Mouse (Mus musculus) spleen, adult 2 months (tissue): ENCODE measurements at regions not wholly inside any gene's neighbourhood (a gene's known extent, or its start where the extent isn't known, plus 50 kb on each side); places are given as distances from the start of the nearest gene placed in this dataset.
"Not testable (repeated sequence)": the region's sequence is repeated elsewhere in the genome, so short reads cannot be mapped to it uniquely, and the experiment has no call there.

Source experiments
- DNase-seq, 2 experiments: peaks; one replicate each; pipeline versions ENCODE4 v3.0.0 to v3.0.0-alpha.2; 2012 to 2021; ENCODE audit warnings: low spot score in 2 of 2, low read depth in 1 of 2
- H3K27ac ChIP-seq: fragments of 200-500 bp; 2 replicates; pipeline ENCODE4 v1.5.1; 2012; ENCODE audit warnings: low read length, inconsistent platforms; ENCODE audit not compliant: insufficient read depth
- H3K27me3 ChIP-seq: fragments of 200-500 bp; 2 replicates; pipeline ENCODE4 v1.6.1; 2012; ENCODE audit warnings: mild to moderate bottlenecking, moderate library complexity, low read length, inconsistent platforms; ENCODE audit not compliant: control insufficient read depth, insufficient read depth
- H3K36me3 ChIP-seq: fragments of 200-500 bp; 2 replicates; pipeline ENCODE4 v1.6.1; 2012; ENCODE audit warnings: mild to moderate bottlenecking, low read length, inconsistent platforms; ENCODE audit not compliant: control insufficient read depth, insufficient read depth
- H3K4me1 ChIP-seq: fragments of 200-500 bp; 2 replicates; pipeline ENCODE4 v1.6.1; 2011; ENCODE audit warnings: inconsistent platforms; ENCODE audit not compliant: control insufficient read depth, insufficient read depth, insufficient read length
- H3K4me3 ChIP-seq: fragments of 200-500 bp; 2 replicates; pipeline ENCODE4 v1.5.1; 2011; ENCODE audit warnings: mild to moderate bottlenecking, inconsistent platforms; ENCODE audit not compliant: insufficient read depth, insufficient read length; ENCODE audit errors: extremely low read depth
- CTCF ChIP-seq: fragments of 200-500 bp; IDR thresholded peaks from 2 replicates; pipeline ENCODE4 v1.5.1; 2011; ENCODE audit warnings: mild to moderate bottlenecking, inconsistent platforms; ENCODE audit not compliant: insufficient read depth, insufficient read length, insufficient replicate concordance; ENCODE audit errors: extremely low read depth
- POLR2A ChIP-seq: fragments of 200-500 bp; IDR thresholded peaks from 2 replicates; pipeline ENCODE4 v1.6.1; 2011; ENCODE audit warnings: low read depth, low read length, inconsistent platforms
- WGBS: fragments of 180-500 bp; shearing (Covaris S2); methylation state at CpG from one replicate; pipeline ENCODE4 v1.1.7; 2018; 5-methylcytosine and 5-hydroxymethylcytosine counted together

DNA sequence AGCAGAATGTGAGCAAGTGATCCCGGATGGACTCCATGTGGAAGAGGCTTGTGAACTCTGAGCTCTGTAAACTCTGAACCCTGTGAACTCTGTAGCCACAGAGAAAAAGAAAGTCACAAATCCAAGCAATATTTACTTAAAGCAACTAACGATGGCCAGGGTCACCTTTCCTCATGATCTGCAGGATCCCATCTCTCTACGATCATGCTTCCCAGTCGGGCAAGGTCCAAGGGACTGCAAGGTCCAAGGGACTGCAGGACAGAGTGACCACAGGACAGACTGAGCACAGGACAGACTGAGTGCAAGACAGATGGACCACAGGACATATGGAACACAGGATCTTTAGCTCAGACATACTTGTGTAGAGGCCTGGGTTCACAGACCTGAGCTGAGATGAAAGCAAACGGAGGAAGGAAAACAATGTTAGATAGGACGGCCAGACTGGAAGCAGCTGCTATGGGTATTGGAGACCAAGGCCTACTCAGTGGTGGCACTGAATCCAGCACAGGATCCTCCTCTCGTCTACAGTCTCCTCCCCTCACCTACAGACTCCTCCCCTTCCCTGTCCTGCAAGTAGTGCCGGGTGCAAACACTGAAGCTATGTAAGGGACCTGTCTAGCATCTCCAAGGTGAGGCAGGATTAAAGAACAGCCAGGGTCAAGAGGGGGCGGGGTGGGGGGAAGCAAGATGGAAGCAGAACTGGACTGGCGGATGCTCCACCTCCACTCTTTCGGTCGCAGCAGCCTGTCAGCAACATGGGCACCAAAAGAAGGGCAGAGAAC lies 149.4 kb upstream of the Rhobtb1 start:
- Histone ChIP-seq H3K27ac (no peak overlapping the region), H3K27me3 (no peaks in the 10 kb centered on the region), H3K4me1 (no peaks in the 10 kb centered on the region), H3K4me3 (no peak overlapping the region), H3K36me3 (no peaks in the 10 kb centered on the region)
- TF ChIP-seq POLR2A (no peak), CTCF (no peak)
- no peak for DNase-seq
- 91% methylated on average over 12 of the region's 12 CpGs for WGBS

DNA sequence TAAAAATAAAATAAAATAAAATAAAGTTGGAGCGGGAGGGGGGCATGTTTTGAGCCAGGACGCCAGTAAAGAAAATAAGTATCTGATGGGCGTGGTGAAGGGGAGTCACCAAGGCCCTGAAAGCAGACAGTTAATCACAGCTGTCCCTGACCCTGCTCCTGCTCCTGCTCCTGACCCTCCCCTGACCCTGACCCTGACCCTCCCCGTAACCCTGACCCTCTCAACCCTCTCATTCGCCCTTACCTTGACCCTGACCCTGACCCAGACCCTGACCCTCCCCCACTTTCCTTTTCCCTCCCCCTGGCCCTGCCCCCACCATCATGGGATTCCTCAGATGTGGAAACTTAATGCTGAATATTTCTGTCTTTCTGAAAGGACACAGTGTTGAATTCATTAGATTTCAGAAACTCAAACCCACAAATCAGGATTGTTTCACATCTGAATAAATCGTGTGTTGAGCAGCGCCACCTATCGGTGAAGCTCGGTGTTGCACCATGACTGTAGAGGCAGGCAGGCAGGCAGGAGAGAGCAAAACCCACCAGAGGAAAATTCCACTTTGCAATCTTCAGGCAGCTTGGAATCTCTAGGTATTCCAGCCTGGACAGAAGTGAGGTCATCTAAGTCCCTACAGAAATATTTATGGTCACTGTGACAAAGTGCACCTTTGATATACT lies 145.9 kb upstream of the Rhobtb1 start:
- Histone ChIP-seq H3K4me3 (no peak overlapping the region), H3K4me1 (no peaks in the 10 kb centered on the region), H3K27me3 (no peaks in the 10 kb centered on the region), H3K36me3 (no peaks in the 10 kb centered on the region), H3K27ac (no peak overlapping the region)
- peak in 1 of 2 experiments; percentile 50 for DNase-seq
- 52% methylated on average over 9 of the region's 9 CpGs for WGBS
- TF ChIP-seq POLR2A, result no peak
- peak; percentile 69; the same call in 1 of the 2 replicates for TF ChIP-seq CTCF

DNA sequence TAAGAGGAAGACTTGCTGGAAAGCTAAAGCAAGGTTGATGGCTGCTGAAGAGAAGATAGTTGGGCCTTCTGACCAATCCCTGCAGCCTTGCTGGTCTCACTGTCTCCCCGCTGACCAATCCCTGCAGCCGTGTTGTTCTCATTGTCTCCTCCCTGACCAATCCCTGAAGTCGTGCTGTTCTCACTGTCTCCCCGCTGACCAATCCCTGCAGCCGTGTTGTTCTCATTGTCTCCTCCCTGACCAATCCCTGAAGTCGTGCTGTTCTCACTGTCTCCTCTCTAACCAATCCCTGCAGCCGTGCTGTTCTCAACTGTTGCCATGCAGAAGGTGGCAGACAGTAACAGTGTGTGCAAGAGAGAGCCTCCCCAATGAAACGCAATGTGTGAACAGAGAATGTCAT lies 142.6 kb upstream of the Rhobtb1 start:
- not testable (repeated sequence) for H3K4me3 ChIP-seq, H3K27me3 ChIP-seq, H3K4me1 ChIP-seq, DNase-seq, H3K27ac ChIP-seq, H3K36me3 ChIP-seq
- 88% methylated on average over 8 of the region's 8 CpGs for WGBS

DNA sequence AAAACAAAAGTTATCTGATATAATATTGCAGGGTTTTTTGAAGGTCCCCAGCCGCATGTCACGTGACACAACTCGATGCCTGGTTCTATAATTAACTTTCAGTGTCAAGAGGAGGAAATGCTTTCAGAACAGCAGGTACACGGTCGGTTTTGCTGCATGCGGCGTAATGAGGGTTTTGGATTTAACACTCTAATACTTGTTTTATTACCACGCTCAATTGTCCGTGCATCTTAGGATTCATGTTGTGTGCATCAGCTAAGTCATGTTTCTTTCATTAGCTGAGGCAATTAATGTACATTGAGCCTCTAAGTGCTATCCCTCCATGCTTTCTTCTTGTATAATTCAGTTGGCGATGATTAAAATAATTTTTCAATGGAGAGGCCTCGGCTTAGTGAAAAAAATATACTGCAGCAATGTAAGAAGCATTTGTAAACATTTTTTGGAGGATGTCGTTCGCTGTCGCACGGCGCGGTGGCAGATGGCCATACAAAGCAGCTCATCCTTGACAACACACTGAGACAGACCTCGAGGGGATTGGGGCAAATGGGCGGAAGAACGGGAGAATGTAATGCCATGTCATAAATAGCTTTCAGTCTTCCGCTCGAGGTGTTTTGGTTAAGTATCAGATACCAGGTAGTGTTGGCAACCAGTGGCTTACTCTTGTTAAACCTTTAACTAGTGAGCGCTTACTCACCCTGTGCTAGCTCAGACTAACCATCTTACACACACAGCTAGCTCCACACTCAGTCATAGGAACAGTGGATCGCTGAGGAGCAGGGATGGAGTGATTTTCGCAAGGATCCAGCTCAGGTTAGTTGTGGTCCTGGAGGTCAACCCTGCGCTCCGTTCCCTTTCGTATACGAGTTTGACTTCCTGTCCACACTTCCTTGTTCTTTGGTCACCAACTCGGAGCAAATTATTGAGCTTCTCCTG lies 130.2 kb upstream of the Rhobtb1 start:
- Histone ChIP-seq H3K4me1 (peaks cover 2% of the 10 kb centered on the region; the same call in 1 of the 2 replicates), H3K27me3 (no peaks in the 10 kb centered on the region), H3K27ac (no peak overlapping the region), H3K4me3 (peak overlapping the region; percentile 12; the same call in 1 of the 2 replicates), H3K36me3 (no peaks in the 10 kb centered on the region)
- 58% methylated on average over 30 of the region's 30 CpGs for WGBS
- DNase-seq, result no peak
- no peak for TF ChIP-seq POLR2A
- no peak for TF ChIP-seq CTCF

DNA sequence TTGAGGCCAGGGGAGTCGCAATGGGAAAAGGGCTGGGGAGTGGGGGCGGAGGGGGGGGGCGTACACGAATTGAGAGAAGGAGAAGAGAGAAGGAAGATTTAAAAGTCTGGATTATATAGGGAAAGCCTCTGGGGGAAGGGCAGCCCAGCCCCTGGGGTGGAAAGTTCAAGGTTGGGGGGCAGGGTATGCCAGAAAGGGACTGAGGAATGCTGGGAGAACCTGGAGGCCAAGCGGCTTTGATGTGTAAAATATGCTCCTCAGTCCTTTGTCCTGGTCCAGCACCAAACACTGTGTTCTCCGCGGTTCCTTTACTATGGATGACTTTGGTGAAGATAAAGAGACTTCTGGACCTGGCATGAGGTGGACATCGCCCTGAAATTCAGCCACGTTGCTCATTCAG lies 117.8 kb upstream of the Rhobtb1 start:
- Histone ChIP-seq H3K4me1 (no peaks in the 10 kb centered on the region), H3K36me3 (no peaks in the 10 kb centered on the region), H3K27me3 (no peaks in the 10 kb centered on the region), H3K4me3 (no peak overlapping the region), H3K27ac (no peak overlapping the region)
- DNase-seq, result no peak
- TF ChIP-seq CTCF (no peak), POLR2A (no peak)
- WGBS, result 92% methylated on average over 9 of the region's 9 CpGs

DNA sequence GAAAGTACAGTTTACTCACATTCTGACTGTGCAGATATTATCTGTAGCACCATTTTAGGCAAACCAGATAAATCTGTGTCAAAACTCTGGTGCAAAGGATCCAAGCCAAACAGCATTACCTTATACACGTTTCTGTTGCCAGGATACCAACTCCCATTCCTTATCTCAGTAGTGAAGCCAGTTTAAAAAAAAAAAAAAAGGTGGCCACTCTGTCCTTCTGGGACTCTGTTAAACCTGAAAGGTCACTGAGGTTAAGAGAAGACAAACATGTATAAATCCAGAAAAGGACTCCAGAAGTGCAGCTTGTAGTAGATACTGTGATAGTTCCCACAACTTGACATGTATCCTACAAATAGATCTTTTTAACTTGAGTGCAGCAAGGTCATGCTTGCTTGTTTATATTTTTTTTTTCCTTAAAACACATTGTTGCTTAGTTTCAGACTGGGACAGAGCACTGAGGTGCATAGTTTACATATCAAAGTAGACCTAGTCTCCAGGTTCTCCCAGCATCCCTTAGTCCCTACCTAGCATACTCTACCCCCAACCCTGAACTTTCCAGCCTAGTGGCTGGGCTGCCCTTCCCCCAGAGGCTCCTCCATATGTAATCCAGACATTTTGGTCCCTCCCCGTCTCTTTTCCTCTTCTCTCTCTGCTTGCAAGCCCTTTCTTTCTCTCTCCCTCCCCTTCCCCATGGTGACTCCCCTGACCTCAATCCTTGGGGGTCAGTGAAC lies 116.7 kb upstream of the Rhobtb1 start:
- WGBS, result 71% methylated on average over 2 of the region's 2 CpGs
- DNase-seq, result no peak
- H3K4me3 ChIP-seq, result no peak overlapping the region
- no peaks in the 10 kb centered on the region for H3K36me3 ChIP-seq
- no peaks in the 10 kb centered on the region for H3K4me1 ChIP-seq
- H3K27me3 ChIP-seq, result no peaks in the 10 kb centered on the region
- TF ChIP-seq POLR2A (no peak), CTCF (no peak)
- H3K27ac ChIP-seq, result no peak overlapping the region

DNA sequence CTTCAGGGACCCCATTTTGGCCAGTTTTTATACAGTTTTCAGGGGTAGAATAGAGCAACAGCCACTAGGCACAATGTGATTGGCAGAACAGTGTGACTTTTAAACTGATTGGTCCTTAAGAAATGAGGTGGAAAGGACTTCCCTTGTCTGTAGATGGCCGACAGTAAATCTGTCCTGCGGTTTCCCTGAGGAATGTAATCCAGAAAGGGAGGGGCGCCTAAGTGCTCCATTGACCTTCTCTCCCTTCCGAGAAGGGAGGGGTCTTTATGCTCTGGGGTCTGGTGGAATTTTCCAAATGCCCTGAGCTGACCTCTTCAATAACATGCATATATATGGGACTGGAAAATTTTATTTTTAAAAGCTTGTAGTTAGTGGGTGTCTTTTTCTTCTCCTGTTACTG lies 115.7 kb upstream of the Rhobtb1 start:
- H3K27me3 ChIP-seq, H3K4me3 ChIP-seq, H3K27ac ChIP-seq, H3K4me1 ChIP-seq, DNase-seq, H3K36me3 ChIP-seq: not testable (repeated sequence)
- 91% methylated on average over 4 of the region's 4 CpGs for WGBS
